Mouse (Mus musculus) liver, embryonic 12.5 days (tissue): ENCODE measurements around the gene Celf3. TPM values are rescaled to one million over a fixed set of nuclear protein-coding genes. Genes with fewer than 3 reads are reported as not detected.

Experiments
- ATAC-seq: fragments of 200-750 bp; cut with Nextera tagmentation; 2 replicates; pipeline ENCODE4 v1.8.0; 2017; ENCODE audit warnings: moderate number of reproducible peaks, mild to moderate bottlenecking, moderate library complexity
- H3K27ac ChIP-seq: fragments of 300-500 bp; sonication (generic); 2 replicates; pipeline ENCODE4 v1.5.1; 2016; ENCODE audit warnings: mild to moderate bottlenecking
- H3K27me3 ChIP-seq: fragments of 300-500 bp; sonication (generic); replicated peaks from 2 replicates; pipeline ENCODE4 v1.6.1; 2016; ENCODE audit warnings: mild to moderate bottlenecking, moderate library complexity
- H3K36me3 ChIP-seq: fragments of 300-500 bp; sonication (generic); 2 replicates; pipeline ENCODE4 v1.6.1; 2016; ENCODE audit warnings: mild to moderate bottlenecking, moderate library complexity
- H3K4me1 ChIP-seq: fragments of 300-500 bp; sonication (generic); 2 replicates; pipeline ENCODE4 v1.6.1; 2016
- H3K4me2 ChIP-seq: fragments of 300-500 bp; sonication (generic); 2 replicates; pipeline ENCODE4 v1.6.1; 2016; ENCODE audit warnings: mild to moderate bottlenecking, moderate library complexity
- H3K4me3 ChIP-seq: fragments of 300-500 bp; sonication (generic); 2 replicates; pipeline ENCODE4 v1.5.1; 2016; ENCODE audit warnings: mild to moderate bottlenecking, moderate library complexity
- H3K9ac ChIP-seq: fragments of 300-500 bp; sonication (generic); 2 replicates; pipeline ENCODE4 v1.6.1; 2016; ENCODE audit warnings: mild to moderate bottlenecking, moderate library complexity
- H3K9me3 ChIP-seq: fragments of 300-500 bp; sonication (generic); replicated peaks from 2 replicates; pipeline ENCODE4 v1.6.1; 2016; ENCODE audit warnings: mild to moderate bottlenecking, moderate library complexity
- WGBS: fragments of 180-500 bp; shearing (Covaris S2); methylation state at CpG from one replicate; pipeline ENCODE4 v1.1.7; 2016; ENCODE audit not compliant: insufficient replicate concordance; 5-methylcytosine and 5-hydroxymethylcytosine counted together
- polyA plus RNA-seq: library from polyadenylated mRNA; unstranded; fragments of >200 nt; fragmentation: Nextera tagmentation; extraction: Ambion mirVana; gene quantifications from 2 replicates; pipeline ENCODE4 v1.2.1, GENCODE M21; 2016

Celf3 gene
- polyA plus RNA-seq, 1 experiment from 2014 or later: 0.44 TPM

DNA sequence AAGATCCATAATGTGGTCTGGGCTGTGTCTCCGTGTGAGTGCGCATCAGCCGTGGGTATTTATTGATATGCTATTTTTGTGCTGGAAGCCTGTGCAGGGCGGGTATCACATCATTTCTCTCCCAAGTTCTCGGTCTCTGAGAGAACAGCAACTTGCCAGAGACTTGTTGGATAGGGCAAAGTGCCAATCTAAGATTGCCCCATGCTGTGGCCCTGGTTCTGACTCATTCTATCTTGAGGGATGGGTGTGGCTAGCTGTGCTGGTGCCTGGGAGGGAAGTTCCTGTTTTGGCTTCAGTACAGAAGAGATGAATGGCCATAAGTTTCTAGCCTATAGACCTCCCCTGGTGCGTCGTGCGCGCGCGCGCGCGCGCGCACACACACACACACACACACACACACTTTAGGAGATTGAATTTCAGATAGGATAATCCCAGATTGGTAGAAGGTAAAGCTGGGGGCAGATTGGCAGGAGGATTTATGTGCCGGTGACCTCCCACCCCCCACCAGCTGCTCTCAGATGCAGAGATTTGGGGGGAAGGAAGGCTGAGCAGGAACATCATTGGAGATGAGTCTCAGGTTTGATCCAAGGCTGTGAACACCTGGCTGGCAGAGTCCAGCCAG is 4.8 kb downstream of the Celf3 start:
- no peak overlapping the region for H3K4me2 ChIP-seq
- no peaks in the 10 kb centered on the region for H3K9me3 ChIP-seq
- H3K27ac ChIP-seq: no peak overlapping the region
- peaks cover 11% of the 10 kb centered on the region for H3K4me1 ChIP-seq
- WGBS: 76% methylated on average over 17 of the region's 17 CpGs
- H3K4me3 ChIP-seq: no peak overlapping the region
- no peak overlapping the region for H3K9ac ChIP-seq
- no peaks in the 10 kb centered on the region for H3K36me3 ChIP-seq
- ATAC-seq: no peak
- H3K27me3 ChIP-seq: peaks cover 50% of the 10 kb centered on the region

DNA sequence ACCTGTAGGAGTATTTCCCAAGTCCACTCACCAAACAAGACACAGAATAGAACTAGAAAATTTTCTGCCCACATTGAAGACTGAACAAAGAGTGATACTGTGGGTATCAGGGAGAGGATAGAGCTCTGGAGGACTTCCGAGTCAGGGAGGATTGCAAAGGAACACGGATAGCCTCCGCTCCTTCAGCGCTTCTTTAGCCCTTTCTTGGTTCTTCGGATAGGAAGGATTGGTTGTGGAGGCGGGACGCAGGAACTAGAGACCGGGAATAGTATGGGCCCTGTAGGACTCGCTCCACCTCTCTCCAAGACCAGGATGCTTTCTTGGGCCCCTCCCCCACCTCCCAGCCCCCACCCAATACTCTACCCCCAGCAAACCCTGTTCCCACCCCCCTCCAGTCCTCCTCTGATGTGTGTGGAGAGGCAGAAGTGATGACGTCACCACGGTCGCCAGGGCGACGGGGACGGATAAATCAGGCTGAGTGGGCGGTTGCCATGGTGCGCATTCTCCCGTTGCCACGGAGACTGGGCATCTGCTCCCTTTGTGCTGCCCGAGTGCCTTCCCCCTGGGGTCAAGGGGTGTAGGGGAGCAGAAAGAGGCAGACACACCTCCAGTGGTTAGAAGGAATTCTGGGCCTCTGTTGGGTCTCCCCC is 5.8 kb downstream of the Celf3 start:
- peaks cover under 1% of the 10 kb centered on the region; the same call in 1 of the 2 replicates for H3K4me1 ChIP-seq
- no peak overlapping the region for H3K4me3 ChIP-seq
- H3K9me3 ChIP-seq: no peaks in the 10 kb centered on the region
- no peak for ATAC-seq
- H3K27me3 ChIP-seq: peaks cover 40% of the 10 kb centered on the region
- no peak overlapping the region for H3K4me2 ChIP-seq
- H3K27ac ChIP-seq: no peak overlapping the region
- no peaks in the 10 kb centered on the region for H3K36me3 ChIP-seq
- 44% methylated on average over 20 of the region's 20 CpGs for WGBS
- no peak overlapping the region for H3K9ac ChIP-seq

- no peak overlapping the region for H3K9ac ChIP-seq
- no peak overlapping the region for H3K27ac ChIP-seq
- H3K9me3 ChIP-seq: no peaks in the 10 kb centered on the region
- no peak for ATAC-seq
- no peak overlapping the region for H3K4me2 ChIP-seq
- H3K4me1 ChIP-seq: no peaks in the 10 kb centered on the region
- peaks cover 20% of the 10 kb centered on the region for H3K27me3 ChIP-seq
- WGBS: 64% methylated on average over 7 of the region's 7 CpGs
- no peak overlapping the region for H3K4me3 ChIP-seq
- no peaks in the 10 kb centered on the region for H3K36me3 ChIP-seq
Measured at GRCm38 (mm10) chr3:94485922-94486321, 7.8 kb downstream of the Celf3 start.

GRCm38 (mm10) chr3:94487581-94487980 is 9.5 kb downstream of the Celf3 start:
- Histone ChIP-seq H3K9me3 (no peaks in the 10 kb centered on the region), H3K4me1 (no peaks in the 10 kb centered on the region), H3K4me3 (no peak overlapping the region), H3K9ac (no peak overlapping the region), H3K4me2 (no peak overlapping the region), H3K36me3 (no peaks in the 10 kb centered on the region), H3K27me3 (0 out of 2 replicates have a peak, but pooled peaks cover 4% of the 10 kb centered on the region), H3K27ac (no peak overlapping the region)
- ATAC-seq: no peak
- 61% methylated on average over 6 of the region's 6 CpGs for WGBS

DNA sequence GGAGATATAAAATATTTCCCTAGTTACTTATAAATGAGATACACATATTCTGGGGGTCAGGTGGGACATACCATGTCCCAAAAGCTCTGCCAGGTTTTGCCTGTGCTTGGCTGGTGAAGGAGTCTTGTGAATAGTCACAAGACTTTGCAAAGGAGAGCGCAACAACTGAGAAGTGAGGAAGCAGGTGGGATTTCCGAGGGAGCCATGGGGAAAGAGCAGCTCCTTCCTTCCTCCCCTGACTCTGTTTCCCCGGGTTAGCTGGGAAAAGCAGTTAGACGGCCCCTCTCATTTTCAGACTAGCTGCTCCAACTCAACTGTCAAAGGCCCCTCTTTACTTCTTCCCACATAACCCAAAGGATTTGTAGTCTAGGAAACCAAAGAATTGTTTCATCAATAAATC is 19.1 kb downstream of the Celf3 start:
- Histone ChIP-seq H3K4me1 (no peaks in the 10 kb centered on the region), H3K9me3 (no peaks in the 10 kb centered on the region), H3K4me2 (no peak overlapping the region), H3K27ac (no peak overlapping the region), H3K27me3 (no peaks in the 10 kb centered on the region), H3K9ac (no peak overlapping the region), H3K4me3 (no peak overlapping the region), H3K36me3 (peaks cover 49% of the 10 kb centered on the region)
- no peak for ATAC-seq
- 62% methylated on average over 4 of the region's 4 CpGs for WGBS

GRCm38 (mm10) chr3:94502243-94502642 is 24.1 kb downstream of the Celf3 start:
- no peak overlapping the region for H3K9ac ChIP-seq
- no peak for ATAC-seq
- no peak overlapping the region for H3K27ac ChIP-seq
- no peaks in the 10 kb centered on the region for H3K9me3 ChIP-seq
- WGBS: 75% methylated on average over 3 of the region's 3 CpGs
- no peaks in the 10 kb centered on the region for H3K27me3 ChIP-seq
- peaks cover 46% of the 10 kb centered on the region for H3K36me3 ChIP-seq
- no peaks in the 10 kb centered on the region for H3K4me1 ChIP-seq
- H3K4me3 ChIP-seq: no peak overlapping the region
- H3K4me2 ChIP-seq: no peak overlapping the region

DNA sequence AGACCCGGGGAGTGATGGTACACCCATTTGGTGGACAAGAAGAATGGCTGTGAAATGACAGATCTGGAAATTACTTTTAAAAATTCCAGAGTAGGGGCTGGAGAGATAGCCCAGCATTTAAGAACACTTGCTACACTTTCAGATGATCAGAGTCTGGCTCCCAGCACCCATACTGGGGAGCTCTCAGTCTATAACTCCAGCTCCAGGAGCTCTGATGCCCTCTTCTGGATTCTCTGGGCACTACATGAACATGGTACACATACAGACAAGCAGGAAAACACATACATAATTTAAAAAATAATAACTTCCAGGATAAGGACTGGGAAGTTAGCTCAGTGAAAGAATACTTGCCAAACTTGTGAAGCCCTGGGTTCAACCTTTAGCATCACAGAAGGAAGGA is 28.6 kb downstream of the Celf3 start:
- Histone ChIP-seq H3K27ac (no peak overlapping the region), H3K4me2 (no peak overlapping the region), H3K4me3 (no peak overlapping the region), H3K27me3 (no peaks in the 10 kb centered on the region), H3K36me3 (peaks cover 53% of the 10 kb centered on the region), H3K9me3 (no peaks in the 10 kb centered on the region), H3K9ac (no peak overlapping the region), H3K4me1 (no peaks in the 10 kb centered on the region)
- 79% methylated on average over 1 of the region's 1 CpGs for WGBS
- ATAC-seq: no peak

- no peaks in the 10 kb centered on the region for H3K4me1 ChIP-seq
- 62% methylated on average over 2 of the region's 2 CpGs for WGBS
- no peak for ATAC-seq
- H3K36me3 ChIP-seq: peaks cover 68% of the 10 kb centered on the region
- no peaks in the 10 kb centered on the region for H3K9me3 ChIP-seq
- no peaks in the 10 kb centered on the region for H3K27me3 ChIP-seq
- H3K9ac ChIP-seq: no peak overlapping the region
- no peak overlapping the region for H3K4me2 ChIP-seq
- no peak overlapping the region for H3K27ac ChIP-seq
- no peak overlapping the region for H3K4me3 ChIP-seq
Measured at GRCm38 (mm10) chr3:94526731-94527130, 48.6 kb downstream of the Celf3 start.

GRCm38 (mm10) chr3:94533968-94534367 is 55.9 kb downstream of the Celf3 start:
- no peak overlapping the region for H3K27ac ChIP-seq
- H3K4me1 ChIP-seq: peaks cover 10% of the 10 kb centered on the region
- no peaks in the 10 kb centered on the region for H3K27me3 ChIP-seq
- no peak overlapping the region for H3K9ac ChIP-seq
- no peaks in the 10 kb centered on the region for H3K9me3 ChIP-seq
- H3K4me3 ChIP-seq: no peak overlapping the region
- no peak for ATAC-seq
- H3K36me3 ChIP-seq: peaks cover 18% of the 10 kb centered on the region; the same call in 1 of the 2 replicates
- no peak overlapping the region for H3K4me2 ChIP-seq

DNA sequence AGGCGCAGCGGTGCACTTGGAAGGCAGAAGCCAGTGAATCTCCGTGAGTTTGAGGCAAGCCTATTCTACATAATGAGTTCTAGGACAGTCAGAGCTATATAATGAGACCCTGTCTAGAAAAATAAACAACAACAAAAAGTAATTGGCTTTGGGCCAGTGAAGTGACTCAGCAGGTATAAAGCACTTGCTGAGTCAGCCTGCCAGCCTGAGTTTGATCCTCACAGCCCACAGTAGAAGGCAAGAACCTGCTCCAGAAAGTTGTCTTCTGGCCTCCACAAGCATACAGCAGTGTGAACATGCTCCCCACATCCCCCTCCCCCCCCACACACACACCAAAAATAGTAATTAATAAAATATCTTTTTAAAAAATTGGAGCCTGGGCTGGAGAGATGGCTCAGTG is 59.1 kb downstream of the Celf3 start:
- H3K9ac ChIP-seq: no peak overlapping the region
- H3K36me3 ChIP-seq: 0 out of 2 replicates have a peak, but pooled peaks cover 4% of the 10 kb centered on the region
- H3K4me3 ChIP-seq: no peak overlapping the region
- ATAC-seq: peak; percentile 70; the same call in 1 of the 2 replicates
- H3K27me3 ChIP-seq: no peaks in the 10 kb centered on the region
- no peaks in the 10 kb centered on the region for H3K9me3 ChIP-seq
- WGBS: 87% methylated on average over 3 of the region's 3 CpGs
- H3K4me1 ChIP-seq: peaks cover 8% of the 10 kb centered on the region
- no peak overlapping the region for H3K4me2 ChIP-seq
- H3K27ac ChIP-seq: peak overlapping the region; percentile 45; the same call in 1 of the 2 replicates
